Mouse (Mus musculus) thymus, postnatal 10 days (tissue): Measurements from ENCODE around the gene Tes3-ps.

Experiments
- DNase-seq, 2 experiments: peaks; one replicate each; pipeline ENCODE4 v3.0.0; 2021; ENCODE audit warnings: low spot score in 2 of 2

Gene Tes3-ps

GRCm38 (mm10) chr13:49492376-49493368 lies at the start of gene Tes3-ps:
Tes3-ps (plus strand) TSS chr13:49493318.
- no peak for DNase-seq

GRCm38 (mm10) chr13:49444451-49444850 lies 48.7 kb upstream of the Tes3-ps start:
- no peak for DNase-seq

- peak; percentile 31 to 72 for DNase-seq
Observed at GRCm38 (mm10) chr13:49449318-49449749, 43.8 kb upstream of the Tes3-ps start.

GRCm38 (mm10) chr13:49460276-49460675 lies 32.8 kb upstream of the Tes3-ps start:
- no peak for DNase-seq

GRCm38 (mm10) chr13:49460692-49461414 lies 32.3 kb upstream of the Tes3-ps start:
- DNase-seq: no peak

GRCm38 (mm10) chr13:49461458-49462132 lies 31.5 kb upstream of the Tes3-ps start:
- no peak for DNase-seq

GRCm38 (mm10) chr13:49462921-49463320 lies 30.2 kb upstream of the Tes3-ps start:
- no peak for DNase-seq

GRCm38 (mm10) chr13:49465875-49466274 lies 27.2 kb upstream of the Tes3-ps start:
- no peak for DNase-seq

GRCm38 (mm10) chr13:49466393-49467075 lies 26.6 kb upstream of the Tes3-ps start:
- no peak for DNase-seq

GRCm38 (mm10) chr13:49467585-49467984 lies 25.5 kb upstream of the Tes3-ps start:
- no peak for DNase-seq

GRCm38 (mm10) chr13:49469002-49469401 lies 24.1 kb upstream of the Tes3-ps start:
- DNase-seq: no peak

GRCm38 (mm10) chr13:49470319-49470718 lies 22.8 kb upstream of the Tes3-ps start:
- no peak for DNase-seq

- no peak for DNase-seq
Observed at GRCm38 (mm10) chr13:49470806-49471205, 22.3 kb upstream of the Tes3-ps start.

- no peak for DNase-seq
Observed at GRCm38 (mm10) chr13:49471981-49472675, 21.0 kb upstream of the Tes3-ps start.

- DNase-seq: no peak
Observed at GRCm38 (mm10) chr13:49472676-49473005, 20.5 kb upstream of the Tes3-ps start.

GRCm38 (mm10) chr13:49477887-49478286 lies 15.2 kb upstream of the Tes3-ps start:
- no peak for DNase-seq

GRCm38 (mm10) chr13:49478851-49479374 lies 14.2 kb upstream of the Tes3-ps start:
- DNase-seq: no peak

GRCm38 (mm10) chr13:49479399-49479798 lies 13.7 kb upstream of the Tes3-ps start:
- no peak for DNase-seq

GRCm38 (mm10) chr13:49480057-49480456 lies 13.1 kb upstream of the Tes3-ps start:
- no peak for DNase-seq

GRCm38 (mm10) chr13:49480551-49480950 lies 12.6 kb upstream of the Tes3-ps start:
- DNase-seq: no peak

- DNase-seq: no peak
Observed at GRCm38 (mm10) chr13:49485388-49485787, 7.7 kb upstream of the Tes3-ps start.
